Mouse (Mus musculus) hematopoietic stem cell, adult 5-6 weeks (primary cell): Measurements from ENCODE around the gene Olfr1410. TPM values are rescaled to one million over a fixed set of nuclear protein-coding genes. Genes with fewer than 3 reads are reported as not detected.
A peak's percentile ranks its signal among the peaks of the same experiment; 100 is the strongest.

Source experiments
- ATAC-seq, 2 experiments: fragments of 125-278 bp in 1 of 2; replicated peaks in 1 of 2; 2 replicates each; pipeline ENCODE4 v1.8.0; 2016 to 2017; ENCODE audit warnings: inconsistent platforms in 2 of 2, mild to moderate bottlenecking in 2 of 2, moderate number of reproducible peaks in 2 of 2, low read depth in 1 of 2, moderate TSS enrichment in 1 of 2; ENCODE audit not compliant: low FRiP score in 2 of 2, poor library complexity in 2 of 2, severe bottlenecking in 2 of 2, insufficient read depth in 1 of 2, low TSS enrichment in 1 of 2
- total RNA-seq: library from RNA; stranded (forward); fragments of 172-1452, 232-1000 nt; gene quantifications from 2 replicates; pipeline ENCODE4 v1.2.3, GENCODE M21; 2017

Gene Olfr1410
- total RNA-seq, 1 experiment from 2014 or later, result not detected

- no peak for ATAC-seq
Measured at GRCm38 (mm10) chr1:92636676-92637075, 31.1 kb downstream of the Olfr1410 start.

DNA sequence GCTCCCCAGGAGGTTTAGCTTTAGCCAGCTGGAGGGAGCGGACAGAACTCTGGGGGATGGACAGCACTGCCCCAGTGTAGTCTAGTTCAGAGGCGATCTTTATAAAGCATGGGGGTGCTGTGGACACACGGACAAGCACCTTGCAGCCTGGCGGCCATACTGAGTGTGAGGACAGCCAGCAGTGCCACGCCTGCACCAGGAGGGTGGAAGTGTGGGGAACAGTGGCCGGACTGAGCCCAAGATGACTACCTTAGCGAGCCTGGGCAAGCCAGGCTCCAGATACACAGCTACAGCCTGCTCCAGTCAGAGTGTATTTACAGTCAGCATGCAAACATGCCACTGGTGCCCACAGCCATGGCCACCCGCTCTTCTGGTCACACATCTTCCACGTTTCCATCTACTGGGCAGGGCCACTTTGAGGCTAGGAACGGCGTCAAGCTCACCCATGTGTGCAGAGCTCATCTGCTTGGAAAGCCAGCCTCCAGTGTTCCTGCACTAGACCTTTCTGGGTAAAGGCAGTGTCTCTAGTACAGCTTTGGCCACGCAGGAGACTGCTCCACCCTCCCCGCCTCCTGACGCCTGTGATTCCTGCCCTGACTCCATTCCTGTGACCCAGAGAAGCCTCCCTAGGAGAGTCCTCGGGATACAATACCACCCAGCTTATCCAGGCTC is 32.1 kb downstream of the Olfr1410 start:
- ATAC-seq, result no peak

- ATAC-seq, result no peak
Measured at GRCm38 (mm10) chr1:92638181-92638580, 32.6 kb downstream of the Olfr1410 start.

DNA sequence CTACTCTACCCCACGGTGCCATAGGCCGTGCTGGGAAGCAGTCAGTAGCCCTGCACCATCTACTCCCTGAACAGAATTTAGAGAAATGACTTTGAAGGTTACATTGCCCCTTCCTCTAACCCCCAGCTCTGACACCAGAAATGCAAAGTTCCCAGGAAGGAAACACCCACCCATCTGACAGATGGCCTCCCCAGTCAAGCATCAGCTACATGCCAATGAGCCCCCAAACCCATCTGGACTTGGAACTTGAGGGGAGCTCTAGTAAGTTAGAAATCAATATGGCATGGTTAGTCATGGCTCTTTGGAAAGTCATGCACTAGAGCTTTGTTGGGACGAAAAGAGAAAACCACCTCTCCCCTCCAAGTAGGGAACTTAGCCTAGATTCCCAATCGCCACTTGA is 33.2 kb downstream of the Olfr1410 start:
- no peak for ATAC-seq

- ATAC-seq, result peak in 1 of 2 experiments; percentile 14; a peak in 1 of 4 replicates
Measured at GRCm38 (mm10) chr1:92640393-92640792, 34.8 kb downstream of the Olfr1410 start.

DNA sequence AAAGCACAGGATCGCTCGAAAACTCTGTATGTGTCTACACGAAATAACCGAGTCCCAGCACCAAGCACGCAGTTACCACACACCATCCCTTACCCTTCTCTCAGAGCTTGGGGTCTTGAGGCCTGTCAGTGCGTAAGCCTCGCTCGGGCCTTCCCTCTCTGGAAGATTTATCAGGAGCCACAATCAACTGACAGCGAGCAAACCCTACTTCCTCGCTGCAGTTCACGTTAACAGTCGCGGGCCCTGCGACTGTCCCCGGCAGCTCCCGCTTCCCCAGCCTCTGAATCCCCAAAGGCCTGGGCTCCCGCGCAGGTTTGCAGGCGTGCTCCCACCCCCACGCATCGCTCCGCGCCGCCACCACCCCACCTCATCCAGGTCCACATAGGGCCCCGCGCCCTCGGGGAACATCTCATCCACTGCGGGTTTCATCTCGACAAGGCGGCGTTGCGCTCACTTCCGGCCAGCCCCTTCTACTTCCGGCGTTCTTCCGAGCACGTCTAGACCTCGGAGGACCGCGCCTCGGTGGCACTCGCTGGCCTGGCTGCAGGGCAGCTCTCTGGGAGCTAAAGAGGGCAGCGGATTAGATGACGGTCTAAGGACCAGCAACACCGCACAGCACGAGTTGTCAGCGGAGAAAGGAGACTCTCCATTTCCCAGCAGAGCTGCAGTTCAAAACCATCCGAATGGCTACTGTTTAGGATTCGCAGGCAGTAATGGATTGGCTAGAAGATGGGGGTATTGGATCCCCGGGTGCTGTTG is 36.1 kb downstream of the Olfr1410 start, which contains the start of gene Cops9:
Gene Cops9, minus strand, starts transcription at position 472 of the 759 bp plus-strand sequence.
- peak; percentile 82 to 88 for ATAC-seq

GRCm38 (mm10) chr1:92643691-92644090 is 38.1 kb downstream of the Olfr1410 start:
- ATAC-seq, result no peak

DNA sequence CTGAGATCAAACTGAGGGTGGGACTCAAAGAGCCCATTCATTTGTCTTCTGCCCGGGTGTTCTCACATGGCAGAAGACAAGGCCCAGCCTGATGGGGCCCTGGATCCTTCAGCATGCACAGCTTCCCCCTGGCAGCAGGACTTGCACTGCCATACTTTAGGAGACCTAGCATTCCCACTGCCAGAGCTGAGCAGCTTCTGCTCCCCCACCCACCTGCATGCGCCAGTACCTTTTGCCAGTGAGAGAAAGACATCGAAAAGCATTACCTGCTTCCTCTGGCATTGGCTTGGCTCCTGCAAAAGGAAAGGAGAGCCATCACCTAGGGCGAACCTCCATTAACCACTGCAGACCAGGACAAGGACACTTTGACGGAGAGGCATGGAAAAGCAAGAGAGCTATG is 39.3 kb downstream of the Olfr1410 start:
- no peak for ATAC-seq

- no peak for ATAC-seq
Measured at GRCm38 (mm10) chr1:92646111-92646510, 40.5 kb downstream of the Olfr1410 start.

- ATAC-seq, result no peak
Measured at GRCm38 (mm10) chr1:92646601-92647000, 41.0 kb downstream of the Olfr1410 start.

GRCm38 (mm10) chr1:92647026-92647425 is 41.4 kb downstream of the Olfr1410 start:
- ATAC-seq, result no peak

DNA sequence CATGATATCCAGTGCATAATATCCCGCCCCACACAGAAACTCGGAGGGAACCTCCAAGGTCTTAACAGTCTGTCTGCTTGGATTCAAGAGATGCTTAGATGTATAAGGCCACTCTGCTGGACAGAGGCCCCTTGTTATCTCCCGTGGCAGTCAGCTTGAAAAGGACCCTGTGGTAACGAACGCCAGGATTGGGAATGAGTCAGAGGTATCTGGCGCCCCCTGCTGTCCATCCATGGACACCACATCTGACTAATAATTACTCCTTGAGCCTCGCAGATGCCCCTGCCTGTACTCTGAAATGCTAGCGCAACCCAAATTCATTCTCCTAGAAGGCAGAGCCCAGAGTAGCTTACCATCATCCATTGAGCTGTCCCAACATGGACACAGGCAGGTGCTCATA is 42.2 kb downstream of the Olfr1410 start:
- peak; percentile 50 to 59; a peak in 3 of 4 replicates for ATAC-seq

- peak; percentile 23 to 41; a peak in 3 of 4 replicates for ATAC-seq
Measured at GRCm38 (mm10) chr1:92648197-92648596, 42.6 kb downstream of the Olfr1410 start.

- peak; percentile 35 to 55 for ATAC-seq
Measured at GRCm38 (mm10) chr1:92648673-92649072, 43.1 kb downstream of the Olfr1410 start, which contains the start of gene Otos. Gene Otos (minus strand): TSS chr1:92648841.

DNA sequence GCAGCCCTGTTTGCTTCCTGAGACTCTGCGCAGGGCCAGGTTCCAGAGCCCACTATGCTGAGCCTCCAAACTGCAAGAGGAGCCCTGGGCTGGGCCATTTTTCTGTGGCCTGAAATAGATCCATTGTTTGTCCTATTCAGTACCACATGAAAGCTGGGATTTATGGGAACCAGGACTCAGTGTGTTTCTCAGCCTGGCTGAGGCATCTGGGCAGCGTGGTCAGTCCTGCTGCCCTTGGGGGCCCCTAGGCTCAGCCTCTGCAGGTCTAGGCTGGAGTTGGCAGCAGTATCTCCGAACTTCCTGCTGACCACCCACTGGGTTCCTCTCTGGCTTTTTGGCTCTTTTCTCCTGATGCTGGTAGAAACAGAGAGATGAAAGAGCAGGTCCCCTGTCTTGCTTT is 45.9 kb downstream of the Olfr1410 start:
- no peak for ATAC-seq

DNA sequence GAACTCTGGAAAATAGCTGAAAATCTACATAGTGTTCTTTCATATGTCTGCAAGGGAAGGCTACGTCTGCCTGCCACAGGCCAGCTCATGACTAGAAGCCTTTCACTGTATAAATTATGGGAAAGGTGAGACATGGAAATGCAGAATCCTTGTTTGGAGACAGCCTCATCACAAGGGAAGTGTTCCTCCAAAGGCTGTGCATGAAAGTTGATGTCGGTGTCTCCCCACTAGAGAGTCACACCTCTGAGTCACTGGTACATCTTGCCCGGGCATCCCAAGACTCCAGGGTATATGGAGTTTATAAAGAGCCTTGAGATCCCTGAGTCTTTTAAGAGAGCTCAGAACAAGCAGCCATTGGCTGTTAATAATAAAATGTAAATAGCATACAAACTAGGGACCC is 47.6 kb downstream of the Olfr1410 start:
- no peak for ATAC-seq

- ATAC-seq, result no peak
Measured at GRCm38 (mm10) chr1:92654676-92655075, 49.1 kb downstream of the Olfr1410 start.

DNA sequence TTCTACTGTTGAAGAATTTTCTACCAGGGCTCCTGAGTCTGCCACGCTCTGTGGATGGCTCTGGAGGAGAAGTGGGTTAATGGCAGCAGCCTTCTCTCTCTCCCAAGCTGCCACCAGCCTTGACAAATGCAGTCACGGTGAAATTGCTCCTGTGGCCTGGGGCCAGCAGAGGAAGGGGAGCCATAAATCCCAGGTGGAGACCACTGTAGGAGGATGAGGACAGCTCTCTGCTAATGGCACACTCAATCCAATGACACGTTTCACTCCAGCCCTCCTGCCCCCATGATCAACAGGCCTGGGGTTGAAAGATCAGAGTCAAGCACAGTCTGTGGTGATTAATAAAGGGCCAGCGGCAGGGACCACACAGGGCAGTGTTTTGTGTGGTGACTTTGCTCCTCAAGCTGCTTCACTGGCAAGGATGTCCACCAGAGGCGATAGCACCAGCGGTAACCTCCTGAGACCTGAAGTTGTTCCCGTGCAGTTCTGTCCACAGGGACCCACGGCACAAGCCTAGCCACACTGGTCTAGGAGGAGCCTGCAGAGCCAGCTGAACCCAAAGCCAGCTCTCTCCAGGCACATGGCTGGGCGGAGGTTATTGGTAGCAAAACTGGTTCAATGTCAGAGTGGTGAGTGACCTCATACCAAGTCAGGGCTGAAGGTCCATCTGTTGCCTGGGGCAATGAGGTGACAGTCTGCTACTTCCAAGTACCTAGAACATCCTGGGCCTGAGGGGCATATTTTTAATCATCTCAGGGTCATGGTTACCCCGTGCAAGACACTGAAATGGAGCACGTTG is 51.6 kb downstream of the Olfr1410 start:
- no peak for ATAC-seq
